Mouse (Mus musculus): ENCODE results near the gene Actg2.
A peak's percentile ranks its signal among the peaks of the same experiment; 100 is the strongest.
"Not testable (repeated sequence)": the region's sequence is repeated elsewhere in the genome, so short reads cannot be mapped to it uniquely, and the experiment has no call there.

The Actg2 gene

GRCm38 (mm10) chr6:83536028-83536794 is at the start of gene Actg2:
Actg2 (minus strand) TSS chr6:83536265.
- no peak for DNase-seq (ENCODE audit: low read depth)

- not testable (repeated sequence) for DNase-seq (ENCODE audit: low read depth)
These were observed 49.3 kb upstream of the Actg2 start for GRCm38 (mm10) chr6:83585328-83585727.

GRCm38 (mm10) chr6:83583591-83583990 is 47.5 kb upstream of the Actg2 start:
- no peak for DNase-seq (ENCODE audit: low read depth)

GRCm38 (mm10) chr6:83582938-83583270 is 46.8 kb upstream of the Actg2 start:
- DNase-seq (ENCODE audit: low read depth), result peak; percentile 85

- peak; percentile 62 for DNase-seq (ENCODE audit: low read depth)
These were observed 46.3 kb upstream of the Actg2 start for GRCm38 (mm10) chr6:83582135-83582937.

GRCm38 (mm10) chr6:83577534-83577933 is 41.5 kb upstream of the Actg2 start:
- no peak for DNase-seq (ENCODE audit: low read depth)

GRCm38 (mm10) chr6:83575609-83576008 is 39.5 kb upstream of the Actg2 start:
- DNase-seq (ENCODE audit: low read depth), result no peak

GRCm38 (mm10) chr6:83572671-83573070 is 36.6 kb upstream of the Actg2 start, which contains the start of gene Stambp:
Stambp (minus strand) TSS chr6:83572729.
- DNase-seq (ENCODE audit: low read depth), result no peak

- DNase-seq (ENCODE audit: low read depth), result peak; percentile 96
These were observed 36.0 kb upstream of the Actg2 start for GRCm38 (mm10) chr6:83571840-83572667.

GRCm38 (mm10) chr6:83568901-83569862 is 33.1 kb upstream of the Actg2 start:
- DNase-seq (ENCODE audit: low read depth), result peak; percentile 69

GRCm38 (mm10) chr6:83555972-83556371 is 19.9 kb upstream of the Actg2 start:
- no peak for DNase-seq (ENCODE audit: low read depth)

GRCm38 (mm10) chr6:83548346-83548745 is 12.3 kb upstream of the Actg2 start:
- DNase-seq (ENCODE audit: low read depth), result no peak

- no peak for DNase-seq (ENCODE audit: low read depth)
These were observed 9.7 kb upstream of the Actg2 start for GRCm38 (mm10) chr6:83545778-83546177.

GRCm38 (mm10) chr6:83541756-83542456 is 5.8 kb upstream of the Actg2 start:
- DNase-seq (ENCODE audit: low read depth), result no peak

- no peak for DNase-seq (ENCODE audit: low read depth)
These were observed 4.0 kb upstream of the Actg2 start for GRCm38 (mm10) chr6:83540017-83540416.

- no peak for DNase-seq (ENCODE audit: low read depth)
These were observed 662 bp upstream of the Actg2 start for GRCm38 (mm10) chr6:83536795-83537059.

- DNase-seq (ENCODE audit: low read depth), result no peak
These were observed 3.5 kb downstream of the Actg2 start for GRCm38 (mm10) chr6:83532608-83533007.

GRCm38 (mm10) chr6:83523194-83523593 is 12.9 kb downstream of the Actg2 start:
- no peak for DNase-seq (ENCODE audit: low read depth)

- no peak for DNase-seq (ENCODE audit: low read depth)
These were observed 14.3 kb downstream of the Actg2 start for GRCm38 (mm10) chr6:83521784-83522183.

GRCm38 (mm10) chr6:83518637-83519036 is 17.4 kb downstream of the Actg2 start:
- DNase-seq (ENCODE audit: low read depth), result no peak

- DNase-seq (ENCODE audit: low read depth), result no peak
These were observed 20.9 kb downstream of the Actg2 start for GRCm38 (mm10) chr6:83515172-83515571.
